Mouse (Mus musculus): ENCODE measurements around the gene Ccn2. TPM values are rescaled to one million over a fixed set of nuclear protein-coding genes. Genes with fewer than 3 reads are reported as not detected.

Ccn2 gene
- 11.4 and 15.6 TPM in 2 replicates for polyA plus RNA-seq (2015; fragmentation: Nextera tagmentation; extraction: Ambion mirVana)

GRCm38 (mm10) chr10:24595250-24596002 is at the start of gene Ccn2:
Ccn2 (plus strand) TSS chr10:24595442.
- Histone ChIP-seq H3K4me3 (replicated peaks) (peak within 1 kb of the TSS; percentile 65), H3K4me2 (peak within 1 kb of the TSS; percentile 81), H3K4me1 (peaks cover 13% of the 10 kb centered on the region; the same call in 1 of the 2 replicates), H3K9me3 (no peaks in the 10 kb centered on the region), H3K9ac (peak within 1 kb of the TSS; percentile 63), H3K27me3 (replicated peaks) (no peaks in the 10 kb centered on the region), H3K36me3 (no peaks in the 10 kb centered on the region), H3K27ac (peak within 1 kb of the TSS; percentile 95)
- ATAC-seq (ENCODE audit: insufficient read depth, low FRiP score, low read depth) = peak; percentile 76
- WGBS = under 1% methylated on average over 53 of the region's 53 CpGs

GRCm38 (mm10) chr10:24552870-24553269 is 42.4 kb upstream of the Ccn2 start:
- WGBS = 79% methylated on average over 1 of the region's 1 CpGs
- H3K9ac ChIP-seq = no peak overlapping the region

DNA sequence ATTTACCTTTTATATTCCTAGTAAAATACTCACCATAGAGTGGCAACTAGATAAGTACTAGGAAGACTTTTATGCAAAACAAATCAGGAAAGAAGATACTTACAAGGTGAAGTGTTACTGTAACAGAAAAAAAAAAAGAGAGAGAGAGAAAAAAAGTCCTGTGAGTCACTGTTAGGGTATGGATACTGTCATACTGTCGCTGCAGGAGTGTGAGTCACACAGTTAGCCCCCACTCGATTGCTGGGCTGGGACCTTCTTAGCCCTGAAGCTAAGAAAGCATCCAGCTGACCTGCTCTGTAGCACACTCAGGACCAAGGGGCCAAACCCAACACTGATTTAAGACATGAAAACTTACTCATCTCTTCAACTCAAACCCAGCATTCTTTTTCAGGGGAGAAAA is 41.2 kb upstream of the Ccn2 start:
- no peak overlapping the region for H3K9ac ChIP-seq
- no peak overlapping the region for H3K4me2 ChIP-seq
- H3K27me3 ChIP-seq (replicated peaks) = no peaks in the 10 kb centered on the region
- no peak overlapping the region for H3K4me3 ChIP-seq (replicated peaks)
- H3K36me3 ChIP-seq = no peaks in the 10 kb centered on the region
- H3K27ac ChIP-seq = no peak overlapping the region
- 46% methylated on average over 2 of the region's 2 CpGs for WGBS
- ATAC-seq (ENCODE audit: insufficient read depth, low FRiP score, low read depth) = no peak
- H3K4me1 ChIP-seq = no peaks in the 10 kb centered on the region
- no peaks in the 10 kb centered on the region for H3K9me3 ChIP-seq

More at GRCm38 (mm10) chr10:24552870-24553269, 42.4 kb upstream of the Ccn2 start:
- Histone ChIP-seq H3K4me3 (replicated peaks) (no peak overlapping the region), H3K36me3 (no peaks in the 10 kb centered on the region), H3K4me1 (no peaks in the 10 kb centered on the region), H3K4me2 (no peak overlapping the region), H3K27me3 (replicated peaks) (no peaks in the 10 kb centered on the region), H3K27ac (no peak overlapping the region), H3K9me3 (no peaks in the 10 kb centered on the region)
- no peak for ATAC-seq (ENCODE audit: insufficient read depth, low FRiP score, low read depth)

GRCm38 (mm10) chr10:24558366-24558765 is 36.9 kb upstream of the Ccn2 start:
- ATAC-seq (ENCODE audit: insufficient read depth, low FRiP score, low read depth) = no peak
- 93% methylated on average over 2 of the region's 2 CpGs for WGBS
- no peaks in the 10 kb centered on the region for H3K36me3 ChIP-seq

DNA sequence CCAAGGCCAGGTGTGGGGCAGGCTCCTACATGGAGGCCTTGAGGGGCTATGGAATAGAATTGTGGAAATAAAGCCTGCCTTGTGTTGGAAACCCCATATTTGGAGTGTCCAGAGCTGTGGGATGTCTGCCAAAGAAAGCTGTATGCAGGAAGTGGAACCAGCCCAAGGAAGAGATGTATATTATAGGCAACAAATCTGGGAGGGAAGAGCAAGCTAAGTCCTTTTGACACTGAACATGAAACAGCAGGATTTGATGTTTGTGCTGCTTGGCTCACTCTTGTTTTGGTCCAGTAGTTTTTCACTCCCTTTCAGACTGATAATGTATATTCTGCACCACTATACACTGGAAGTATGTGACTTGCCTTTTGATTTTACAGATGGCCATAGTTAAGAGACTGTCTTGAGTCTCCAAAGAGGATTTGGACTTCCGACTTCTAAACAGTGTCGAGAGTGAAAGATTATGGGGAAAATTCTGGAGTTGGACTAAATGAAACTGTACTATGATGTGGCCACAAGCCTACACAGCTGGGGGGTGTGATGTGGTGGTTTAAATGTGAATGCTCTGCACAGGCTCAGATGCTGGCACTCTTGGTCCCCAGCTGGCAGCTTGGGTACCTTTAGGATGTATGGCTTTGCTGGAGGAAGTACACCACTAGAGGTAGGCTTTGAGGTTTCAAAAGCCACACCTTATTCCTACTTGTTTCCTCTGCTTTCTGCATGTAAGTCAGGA is 25.4 kb upstream of the Ccn2 start:
- H3K36me3 ChIP-seq = no peaks in the 10 kb centered on the region
- peak; percentile 69 for ATAC-seq (ENCODE audit: insufficient read depth, low FRiP score, low read depth)
- H3K9me3 ChIP-seq = no peaks in the 10 kb centered on the region
- H3K27ac ChIP-seq = peak overlapping the region; percentile 83
- H3K9ac ChIP-seq = no peak overlapping the region
- no peaks in the 10 kb centered on the region for H3K27me3 ChIP-seq (replicated peaks)
- H3K4me1 ChIP-seq = 0 out of 2 replicates have a peak, but pooled peaks cover 11% of the 10 kb centered on the region
- 55% methylated on average over 2 of the region's 2 CpGs for whole genome bisulfite sequencing
- no peak overlapping the region for H3K4me3 ChIP-seq (replicated peaks)
- H3K4me2 ChIP-seq = no peak overlapping the region

More at GRCm38 (mm10) chr10:24558366-24558765, 36.9 kb upstream of the Ccn2 start:
- Histone ChIP-seq H3K4me3 (replicated peaks) (no peak overlapping the region), H3K4me1 (no peaks in the 10 kb centered on the region), H3K27ac (no peak overlapping the region), H3K4me2 (no peak overlapping the region), H3K9ac (no peak overlapping the region), H3K9me3 (no peaks in the 10 kb centered on the region), H3K27me3 (replicated peaks) (no peaks in the 10 kb centered on the region)

DNA sequence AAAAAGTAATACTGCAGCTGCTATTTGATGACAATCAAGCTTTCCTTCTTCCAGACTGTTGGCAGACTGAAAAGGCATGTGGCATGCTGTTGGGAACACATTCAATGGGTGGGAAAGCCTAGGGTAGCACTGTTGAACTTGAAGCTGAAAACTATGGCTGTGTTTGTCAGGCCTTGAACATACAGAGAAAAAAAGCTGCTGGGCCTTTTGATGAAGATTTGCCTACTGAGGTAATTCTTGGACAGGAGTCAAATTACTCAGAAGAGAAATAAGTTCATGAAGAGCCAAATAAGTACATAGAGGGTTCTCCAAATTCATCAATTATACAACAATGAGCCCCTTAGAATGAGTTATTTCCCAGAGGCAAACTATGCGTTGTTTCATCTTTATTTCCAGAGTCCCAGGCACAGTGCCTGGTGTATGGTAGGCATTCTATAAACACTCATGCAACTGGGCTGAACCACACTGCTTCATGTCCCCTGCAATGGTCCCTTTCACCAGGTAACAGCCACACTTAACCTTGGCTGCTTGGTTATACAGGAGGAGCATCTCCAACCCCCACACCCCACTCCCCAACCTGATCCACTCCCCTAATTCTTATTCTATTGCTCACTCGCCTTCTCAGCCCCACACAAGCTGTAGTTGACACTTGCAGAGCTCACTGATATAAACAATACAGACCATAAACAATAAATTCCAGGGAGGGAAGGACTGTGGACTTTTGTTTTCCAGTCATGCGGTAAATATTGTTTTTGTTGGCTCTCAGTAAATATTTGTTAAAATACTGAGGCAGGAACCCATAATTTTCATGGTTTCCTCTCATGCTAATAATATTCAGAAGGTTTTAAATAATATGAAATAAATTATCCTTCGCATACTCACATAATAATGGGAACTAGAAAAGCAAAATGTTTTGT is 22.9 kb upstream of the Ccn2 start:
- no peaks in the 10 kb centered on the region for H3K9me3 ChIP-seq
- no peak overlapping the region for H3K4me3 ChIP-seq (replicated peaks)
- no peak overlapping the region for H3K4me2 ChIP-seq
- peak overlapping the region; percentile 57; the same call in 1 of the 2 replicates for H3K27ac ChIP-seq
- 63% methylated on average over 4 of the region's 4 CpGs for WGBS
- no peak overlapping the region for H3K9ac ChIP-seq
- no peaks in the 10 kb centered on the region for H3K27me3 ChIP-seq (replicated peaks)
- ATAC-seq (ENCODE audit: insufficient read depth, low FRiP score, low read depth) = no peak
- H3K4me1 ChIP-seq = 0 out of 2 replicates have a peak, but pooled peaks cover 11% of the 10 kb centered on the region
- H3K36me3 ChIP-seq = no peaks in the 10 kb centered on the region

DNA sequence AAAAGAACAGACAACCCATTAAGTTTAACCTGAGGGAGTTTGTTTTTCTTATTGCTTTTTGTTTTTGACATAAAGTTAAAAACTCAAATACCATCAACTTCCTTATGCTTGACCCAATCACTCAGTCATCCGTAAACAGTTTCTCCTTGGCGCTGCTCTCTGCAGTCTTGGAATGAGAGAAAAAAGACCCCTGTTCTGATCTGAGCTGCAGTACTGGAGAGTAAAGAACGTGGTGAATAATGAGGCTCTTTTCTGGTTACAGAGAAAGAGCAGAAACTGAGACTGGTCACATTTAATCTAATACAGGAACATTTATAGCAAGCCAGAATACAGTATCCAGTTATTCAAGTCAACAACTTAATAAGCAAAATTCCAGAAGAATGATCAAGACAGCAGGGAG is 21.8 kb upstream of the Ccn2 start:
- no peak for ATAC-seq (ENCODE audit: insufficient read depth, low FRiP score, low read depth)
- peak overlapping the region; percentile 57; the same call in 1 of the 2 replicates for H3K27ac ChIP-seq
- H3K36me3 ChIP-seq = no peaks in the 10 kb centered on the region
- H3K27me3 ChIP-seq (replicated peaks) = no peaks in the 10 kb centered on the region
- no peaks in the 10 kb centered on the region for H3K9me3 ChIP-seq
- WGBS = 29% methylated on average over 3 of the region's 3 CpGs
- no peak overlapping the region for H3K9ac ChIP-seq
- H3K4me3 ChIP-seq (replicated peaks) = no peak overlapping the region
- 0 out of 2 replicates have a peak, but pooled peaks cover 11% of the 10 kb centered on the region for H3K4me1 ChIP-seq
- H3K4me2 ChIP-seq = no peak overlapping the region

DNA sequence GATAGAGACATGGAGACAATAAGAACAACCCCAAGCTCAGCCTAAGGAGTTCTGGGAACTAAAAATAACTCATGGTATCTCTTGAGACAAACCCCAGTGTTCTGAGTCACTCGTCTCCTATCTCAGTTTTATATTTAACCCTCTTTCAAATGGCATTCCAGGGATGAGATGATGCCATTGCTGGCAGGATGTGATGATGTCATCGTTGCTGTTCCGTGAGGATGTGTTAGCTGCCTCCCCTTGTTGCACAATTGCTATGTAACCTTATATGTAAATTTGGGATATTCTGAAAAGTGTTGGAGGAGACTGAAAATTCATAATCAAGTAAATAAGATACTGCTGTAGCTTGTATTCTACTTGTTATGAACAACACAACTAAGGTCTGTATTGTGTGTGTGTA is 14.2 kb upstream of the Ccn2 start:
- Histone ChIP-seq H3K27ac (no peak overlapping the region), H3K4me3 (replicated peaks) (no peak overlapping the region), H3K27me3 (replicated peaks) (no peaks in the 10 kb centered on the region), H3K9ac (no peak overlapping the region), H3K4me2 (no peak overlapping the region), H3K9me3 (no peaks in the 10 kb centered on the region), H3K36me3 (no peaks in the 10 kb centered on the region), H3K4me1 (no peaks in the 10 kb centered on the region)
- WGBS = 65% methylated on average over 3 of the region's 3 CpGs
- no peak for ATAC-seq (ENCODE audit: insufficient read depth, low FRiP score, low read depth)

- H3K27ac ChIP-seq = no peak overlapping the region
- no peak for ATAC-seq (ENCODE audit: insufficient read depth, low FRiP score, low read depth)
- H3K9ac ChIP-seq = no peak overlapping the region
- no peaks in the 10 kb centered on the region for H3K9me3 ChIP-seq
- H3K4me2 ChIP-seq = no peak overlapping the region
- no peak overlapping the region for H3K4me3 ChIP-seq (replicated peaks)
- no peaks in the 10 kb centered on the region for H3K27me3 ChIP-seq (replicated peaks)
- 0 out of 2 replicates have a peak, but pooled peaks cover 10% of the 10 kb centered on the region for H3K4me1 ChIP-seq
- WGBS = 82% methylated on average over 4 of the region's 4 CpGs
- H3K36me3 ChIP-seq = no peaks in the 10 kb centered on the region
Observed at GRCm38 (mm10) chr10:24588824-24589223, 6.4 kb upstream of the Ccn2 start.

DNA sequence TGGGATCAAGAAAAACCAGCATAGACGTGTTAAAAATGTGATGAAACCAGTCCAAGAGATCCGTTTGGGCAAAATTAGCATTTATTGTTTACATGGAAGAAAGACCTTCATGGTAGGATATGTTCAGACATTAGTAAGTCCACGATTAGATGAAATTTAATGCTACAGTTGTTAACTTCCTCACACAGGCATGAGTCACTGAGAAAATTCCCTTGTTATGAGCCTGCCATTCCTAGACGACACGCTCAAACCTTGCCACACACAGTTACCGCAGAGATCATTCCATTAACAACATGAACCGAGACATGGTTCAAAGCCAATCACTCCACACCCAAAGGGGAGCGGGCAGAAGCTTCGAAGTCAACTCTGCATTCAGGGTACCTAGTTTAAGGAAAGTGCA is 6.0 kb upstream of the Ccn2 start:
- ATAC-seq (ENCODE audit: insufficient read depth, low FRiP score, low read depth) = no peak
- 0 out of 2 replicates have a peak, but pooled peaks cover 10% of the 10 kb centered on the region for H3K4me1 ChIP-seq
- WGBS = 82% methylated on average over 9 of the region's 9 CpGs
- no peaks in the 10 kb centered on the region for H3K27me3 ChIP-seq (replicated peaks)
- no peak overlapping the region for H3K27ac ChIP-seq
- H3K9ac ChIP-seq = no peak overlapping the region
- H3K4me2 ChIP-seq = no peak overlapping the region
- H3K36me3 ChIP-seq = no peaks in the 10 kb centered on the region
- H3K4me3 ChIP-seq (replicated peaks) = no peak overlapping the region
- H3K9me3 ChIP-seq = no peaks in the 10 kb centered on the region

DNA sequence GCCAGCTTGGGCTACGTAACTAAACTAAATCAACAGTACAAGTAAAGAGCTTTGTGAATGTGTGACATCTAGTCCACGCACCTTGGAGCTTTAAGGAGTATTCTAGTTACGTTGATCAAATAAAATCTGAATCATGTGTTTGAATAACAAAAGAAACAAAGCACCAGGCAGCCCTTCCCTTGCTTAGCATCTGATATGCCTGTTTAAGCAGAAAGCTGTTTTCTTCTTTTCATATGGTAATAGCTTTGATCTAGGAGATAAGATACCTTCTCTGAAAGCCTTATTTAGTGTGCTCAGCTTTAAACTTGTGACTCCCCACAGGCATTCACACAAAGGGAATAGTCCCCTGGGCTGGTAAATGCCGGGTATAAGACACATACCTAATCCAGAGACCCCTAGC is 4.7 kb upstream of the Ccn2 start:
- Histone ChIP-seq H3K4me1 (0 out of 2 replicates have a peak, but pooled peaks cover 10% of the 10 kb centered on the region), H3K27me3 (replicated peaks) (no peaks in the 10 kb centered on the region), H3K4me3 (replicated peaks) (no peak overlapping the region), H3K4me2 (no peak overlapping the region), H3K27ac (no peak overlapping the region), H3K36me3 (no peaks in the 10 kb centered on the region), H3K9ac (no peak overlapping the region), H3K9me3 (no peaks in the 10 kb centered on the region)
- WGBS = 68% methylated on average over 4 of the region's 4 CpGs
- ATAC-seq (ENCODE audit: insufficient read depth, low FRiP score, low read depth) = no peak; the same call in 1 of the 2 replicates
